Mouse (Mus musculus): Measurements from ENCODE around the gene Shoc2.

GRCm38 (mm10) chr19:53973656-53974055 lies 29.6 kb downstream of the Shoc2 start:
- TF ChIP-seq ELF1 (IDR thresholded peaks at IDR 0.05; ENCODE audit: low read depth, low read length) (no peak), MEF2A (IDR thresholded peaks at IDR 0.05; ENCODE audit: borderline replicate concordance, low read depth, low read length) (no peak), ZNF384 (IDR thresholded peaks at IDR 0.05; ENCODE audit: low read depth, low read length) (no peak), CTCF (conservative IDR thresholded peaks at IDR 0.05 in 1 of 2, IDR thresholded peaks at IDR 0.05 in 1 of 2; ENCODE audit: low read depth in 2 of 2, low read length in 2 of 2) (no peak), MAFK (IDR thresholded peaks at IDR 0.05; ENCODE audit: insufficient replicate concordance, low read length) (no peak), CHD1 (IDR thresholded peaks at IDR 0.05; ENCODE audit: low read depth, low read length) (no peak), POLR2A (IDR thresholded peaks at IDR 0.05; ENCODE audit: low read depth, low read length) (no peak)

Data from CH12.LX (cell line).